Mouse (Mus musculus) erythroblast, embryonic 14.5 days (primary cell): ENCODE data around the gene Znrf1.

ENCODE experiments used
- GATA1 ChIP-seq: IDR thresholded peaks from 2 replicates; pipeline ENCODE4 v1.6.1; 2012; ENCODE audit warnings: low read length, inconsistent platforms, mixed read lengths
- TAL1 ChIP-seq: IDR thresholded peaks from 3 replicates; pipeline ENCODE4 v1.6.1; 2012; ENCODE audit warnings: low read length, inconsistent platforms, mixed read lengths

- TF ChIP-seq TAL1, result no peak
- no peak for TF ChIP-seq GATA1
Measured at GRCm38 (mm10) chr8:111539422-111540076, 3.7 kb downstream of the Znrf1 start.
